Mouse (Mus musculus): ENCODE data around the gene Pitpna. TPM values are rescaled to one million over a fixed set of nuclear protein-coding genes. Genes with fewer than 3 reads are reported as not detected.

The Pitpna gene
- total RNA-seq, 4 experiments from 2014 or later: 300 to 319 (median 307) TPM

- no peak for DNase-seq (ENCODE audit: low spot score in 2 of 2)
Observed at GRCm38 (mm10) chr11:75656621-75657590, 69.0 kb downstream of the Pitpna start.

GRCm38 (mm10) chr11:75657841-75658240 lies 69.9 kb downstream of the Pitpna start:
- no peak for DNase-seq (ENCODE audit: low spot score in 2 of 2)

DNA sequence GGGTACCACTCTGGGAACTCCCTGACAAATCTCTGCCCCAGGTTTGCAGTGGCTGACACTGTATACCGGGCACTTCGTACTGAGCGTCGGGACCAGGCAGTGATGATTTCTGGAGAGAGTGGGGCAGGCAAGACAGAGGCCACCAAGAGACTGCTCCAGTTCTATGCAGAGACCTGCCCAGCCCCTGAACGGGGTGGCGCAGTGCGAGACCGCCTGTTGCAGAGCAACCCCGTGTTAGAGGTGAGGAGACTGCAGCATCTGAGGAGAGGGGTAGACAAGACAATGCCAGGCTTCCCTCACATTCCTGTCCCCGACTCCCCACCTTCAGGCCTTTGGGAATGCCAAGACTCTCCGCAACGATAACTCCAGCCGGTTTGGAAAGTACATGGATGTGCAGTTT lies 70.4 kb downstream of the Pitpna start:
- no peak for DNase-seq (ENCODE audit: low spot score in 2 of 2)

DNA sequence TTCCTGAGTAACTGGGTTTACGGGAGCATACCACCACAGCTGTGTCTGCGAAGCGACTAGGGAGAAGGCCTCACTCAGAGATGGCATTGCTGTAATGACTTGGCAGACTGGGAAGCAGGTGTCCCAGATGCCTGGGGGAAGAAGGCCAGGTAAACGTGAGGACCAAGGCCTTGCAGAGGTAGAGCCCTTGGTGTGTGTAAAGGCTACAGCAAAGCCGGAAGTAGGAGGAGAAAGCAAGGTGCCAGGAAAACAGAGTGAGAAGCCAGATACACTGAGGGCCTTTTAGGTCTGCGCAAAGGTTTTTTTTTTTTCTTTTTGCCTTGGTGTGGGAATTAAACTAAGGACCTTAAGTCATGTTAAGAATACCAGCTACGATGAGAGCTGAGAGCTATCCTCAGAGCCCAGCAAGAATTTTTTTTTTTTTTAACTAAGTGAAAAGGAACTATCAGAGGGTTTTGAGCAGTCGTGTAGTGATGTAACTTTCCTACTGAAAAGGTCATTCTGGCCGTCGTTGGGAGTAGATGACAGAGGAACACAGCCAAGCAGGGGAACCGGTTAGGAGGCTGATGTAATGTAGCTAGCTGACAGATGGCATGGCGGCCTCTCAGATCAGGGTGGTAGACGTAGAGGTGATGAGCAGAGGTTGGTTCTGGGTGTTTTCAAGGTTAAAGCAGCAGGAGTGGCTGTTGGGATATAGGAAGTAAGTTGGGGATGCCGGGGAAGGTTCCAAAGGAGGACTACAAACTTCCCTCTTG lies 71.3 kb downstream of the Pitpna start:
- no peak for DNase-seq (ENCODE audit: low spot score in 2 of 2)

DNA sequence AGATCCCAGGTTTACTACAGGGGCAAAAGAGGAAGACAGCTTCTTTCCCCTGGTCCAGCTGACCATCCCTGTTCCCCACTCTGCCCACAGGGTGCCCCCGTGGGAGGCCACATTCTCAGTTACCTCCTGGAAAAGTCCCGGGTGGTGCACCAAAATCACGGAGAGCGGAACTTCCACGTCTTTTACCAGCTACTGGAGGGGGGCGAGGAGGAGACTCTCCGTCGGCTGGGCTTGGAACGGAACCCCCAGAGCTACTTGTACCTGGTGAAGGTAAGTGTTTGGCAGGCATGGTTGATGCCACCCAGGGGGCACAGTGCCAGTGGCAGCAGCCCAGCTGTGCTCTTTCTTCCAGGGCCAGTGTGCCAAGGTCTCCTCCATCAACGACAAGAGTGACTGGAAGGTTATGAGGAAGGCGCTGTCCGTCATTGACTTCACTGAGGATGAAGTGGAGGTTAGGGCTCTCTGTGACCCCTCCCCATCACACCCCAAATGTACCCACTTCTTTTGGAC lies 72.2 kb downstream of the Pitpna start:
- no peak for DNase-seq (ENCODE audit: low spot score in 2 of 2)

DNA sequence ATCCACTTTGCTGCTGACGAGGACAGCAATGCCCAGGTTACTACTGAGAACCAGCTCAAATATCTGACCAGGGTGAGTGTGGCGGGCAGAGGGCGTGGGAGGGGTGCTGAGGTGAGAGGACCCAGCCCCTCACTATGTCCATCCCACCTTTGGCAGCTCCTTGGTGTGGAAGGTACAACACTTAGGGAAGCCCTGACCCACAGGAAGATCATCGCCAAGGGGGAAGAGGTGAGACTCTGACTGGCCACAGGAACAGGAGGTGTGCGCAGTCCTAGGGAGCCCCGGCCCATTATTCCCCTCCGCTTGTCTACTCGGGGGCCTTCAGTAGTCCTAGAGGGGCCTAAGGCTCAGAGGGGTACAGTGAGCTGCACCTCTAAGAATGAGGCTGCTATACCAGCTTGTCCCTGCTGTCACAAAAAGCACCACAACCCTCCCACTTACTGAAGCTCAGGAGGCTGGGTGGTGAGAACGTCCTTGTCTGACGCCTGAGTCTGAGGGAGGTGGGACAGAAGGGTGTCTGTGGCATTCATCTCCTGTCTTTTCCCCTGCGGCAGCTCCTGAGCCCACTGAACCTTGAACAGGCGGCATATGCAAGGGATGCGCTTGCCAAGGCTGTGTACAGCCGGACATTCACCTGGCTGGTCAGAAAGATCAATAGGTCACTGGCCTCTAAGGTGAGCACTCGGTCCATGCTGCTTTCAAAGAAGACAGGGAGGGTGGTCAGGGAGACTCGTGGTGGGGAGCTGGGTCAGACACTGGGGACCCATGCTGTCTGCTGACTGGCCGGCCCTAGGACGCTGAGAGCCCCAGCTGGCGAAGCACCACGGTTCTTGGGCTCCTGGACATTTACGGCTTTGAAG lies 73.3 kb downstream of the Pitpna start:
- DNase-seq (ENCODE audit: low spot score in 2 of 2): no peak

DNA sequence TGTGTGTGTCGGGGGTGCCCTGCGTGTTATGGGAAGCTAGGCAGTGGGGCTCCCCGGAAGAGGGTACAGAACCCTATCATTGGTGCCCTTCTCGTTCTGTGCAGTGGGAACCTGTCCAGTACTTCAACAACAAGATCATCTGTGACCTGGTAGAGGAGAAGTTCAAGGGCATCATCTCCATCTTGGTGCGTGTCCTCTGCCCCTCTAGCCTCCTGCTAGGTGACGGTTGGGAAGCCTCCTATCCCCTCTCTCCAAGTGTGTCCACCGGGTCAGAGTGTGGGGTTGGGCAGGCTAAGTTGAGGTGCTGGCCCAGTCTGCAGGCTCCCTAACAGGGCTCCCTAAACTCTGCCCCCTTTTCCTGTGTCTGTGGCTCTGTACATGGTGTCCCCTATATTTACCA lies 74.2 kb downstream of the Pitpna start:
- no peak for DNase-seq (ENCODE audit: low spot score in 2 of 2)

DNA sequence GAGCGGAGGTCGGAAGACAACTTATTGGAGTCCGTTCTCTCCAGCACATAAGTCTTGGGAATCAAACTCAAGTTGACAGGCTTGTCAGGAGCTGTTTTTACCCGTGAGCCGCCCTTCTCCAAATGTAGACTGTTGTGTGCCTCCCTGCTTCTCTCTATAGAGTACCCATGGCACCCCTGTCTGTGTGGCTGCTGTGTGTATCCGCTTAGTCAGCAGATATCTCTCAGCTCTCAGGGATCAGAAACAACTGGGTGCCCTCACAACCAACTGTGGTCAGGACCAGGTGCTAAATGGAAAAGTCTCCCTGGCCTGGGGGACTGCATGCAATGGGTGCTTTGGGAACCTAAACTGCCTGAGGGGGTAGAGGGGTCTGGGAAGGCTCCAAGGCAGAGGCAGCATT lies 78.4 kb downstream of the Pitpna start:
- DNase-seq (ENCODE audit: low spot score in 2 of 2): no peak

DNA sequence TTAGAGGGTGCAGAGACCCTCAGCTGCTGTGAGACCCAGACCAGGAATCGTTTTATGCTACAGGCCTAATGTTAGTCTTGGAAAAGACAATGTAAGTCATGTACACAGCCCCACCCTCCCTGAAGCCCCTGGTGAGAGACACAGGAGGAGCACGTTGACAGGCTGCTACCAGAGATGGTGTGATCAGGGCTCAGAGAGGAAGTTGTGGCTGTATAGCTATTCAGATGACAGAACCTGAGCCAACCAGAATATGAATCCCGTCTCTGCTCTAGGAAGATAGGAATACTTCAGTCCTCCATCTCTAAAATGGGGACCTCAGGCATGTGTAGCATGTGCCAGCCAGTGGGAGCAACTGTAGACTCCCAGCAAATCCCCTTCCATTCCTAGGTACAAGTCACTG lies 80.7 kb downstream of the Pitpna start:
- no peak for DNase-seq (ENCODE audit: low spot score in 2 of 2)

DNA sequence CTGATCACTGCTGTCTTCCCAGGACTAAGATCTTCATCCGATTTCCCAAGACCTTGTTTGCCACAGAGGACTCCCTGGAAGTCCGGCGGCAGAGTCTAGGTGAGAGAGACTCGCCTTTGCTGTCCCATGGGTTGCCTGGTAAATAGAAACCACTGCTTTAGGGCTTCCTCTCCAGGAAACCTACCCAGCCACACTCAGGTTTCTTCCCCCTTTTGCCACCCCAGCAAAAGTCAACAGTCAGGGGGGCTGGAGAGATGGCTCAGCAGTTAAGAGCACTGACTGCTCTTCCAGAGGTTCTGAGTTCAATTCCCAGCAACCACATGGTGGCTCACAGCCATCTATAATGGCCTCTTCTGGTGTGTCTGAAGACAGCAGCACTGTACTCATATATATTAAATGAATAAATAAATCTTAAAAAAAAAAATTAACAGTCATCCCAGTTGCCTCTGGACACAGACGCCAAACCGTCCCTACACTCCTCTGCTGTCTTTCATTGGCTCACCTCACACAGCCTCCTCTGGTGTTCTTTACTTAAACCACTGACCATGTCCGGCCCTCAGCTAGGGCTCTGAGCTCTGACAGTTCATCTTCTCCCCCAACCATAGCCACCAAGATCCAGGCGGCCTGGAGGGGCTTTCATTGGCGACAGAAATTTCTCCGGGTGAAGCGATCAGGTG lies 81.4 kb downstream of the Pitpna start:
- no peak for DNase-seq (ENCODE audit: low spot score in 2 of 2)

DNA sequence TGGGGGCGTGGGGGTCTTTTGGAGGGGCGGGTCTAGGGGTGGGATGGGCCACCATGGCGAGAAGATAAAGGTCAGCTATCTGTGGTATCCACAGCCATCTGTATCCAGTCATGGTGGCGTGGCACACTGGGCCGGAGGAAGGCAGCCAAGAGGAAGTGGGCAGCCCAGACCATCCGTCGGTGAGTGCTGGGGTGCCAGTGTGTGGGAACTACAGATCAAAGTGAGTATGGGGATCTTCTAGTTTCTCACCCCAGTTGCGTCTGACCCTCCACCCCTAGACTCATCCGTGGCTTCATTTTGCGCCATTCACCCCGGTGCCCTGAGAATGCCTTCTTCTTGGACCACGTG lies 81.9 kb downstream of the Pitpna start:
- no peak for DNase-seq (ENCODE audit: low spot score in 2 of 2)

- DNase-seq (ENCODE audit: low spot score in 2 of 2): no peak
Observed at GRCm38 (mm10) chr11:75671426-75672180, 83.7 kb downstream of the Pitpna start.

DNA sequence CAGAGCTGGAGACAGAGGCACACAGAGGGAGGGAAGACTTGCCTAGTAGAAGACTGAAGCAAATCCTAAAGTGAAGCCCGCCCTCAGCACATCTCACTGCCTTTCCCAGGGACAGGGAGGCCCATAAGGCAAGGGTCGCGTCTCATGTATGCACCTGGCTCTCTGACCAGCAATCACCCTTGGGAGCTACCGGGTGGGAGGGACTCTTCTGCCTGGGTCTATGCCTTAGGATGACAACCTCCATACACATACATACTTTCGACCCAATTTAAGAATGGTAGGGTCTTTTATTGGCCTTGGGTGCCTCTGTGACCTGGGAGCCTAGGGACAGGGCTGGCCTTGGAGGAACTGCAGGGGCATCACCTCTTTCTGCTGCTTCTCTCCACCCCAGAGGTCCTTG lies 85.5 kb downstream of the Pitpna start:
- no peak for DNase-seq (ENCODE audit: low spot score in 2 of 2)

DNA sequence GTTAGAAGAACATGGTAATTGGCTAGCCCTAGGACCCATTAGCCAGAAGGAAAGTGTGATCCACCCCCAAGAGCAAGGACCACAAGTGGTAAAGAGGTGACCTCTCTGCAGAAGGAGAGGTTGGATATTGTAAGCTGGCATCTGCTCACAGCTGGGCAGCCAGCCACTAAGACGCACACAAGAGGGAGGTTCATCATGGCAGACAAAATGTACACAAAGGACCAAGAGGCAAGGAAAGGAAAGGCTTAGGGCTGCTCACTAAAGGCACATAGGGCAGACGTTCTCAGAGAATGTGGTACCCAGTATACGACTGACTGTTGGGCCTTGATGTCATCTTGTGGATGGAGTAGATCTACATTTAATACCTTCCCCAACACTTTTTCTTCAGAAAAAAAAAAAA lies 87.0 kb downstream of the Pitpna start:
- DNase-seq (ENCODE audit: low spot score in 2 of 2): no peak

- no peak for DNase-seq (ENCODE audit: low spot score in 2 of 2)
Observed at GRCm38 (mm10) chr11:75677881-75678746, 90.2 kb downstream of the Pitpna start.

Measured in left cerebral cortex, adult 8-10 months (tissue).